Mouse (Mus musculus): ENCODE results near the gene Cfap46.

Gene Cfap46

DNA sequence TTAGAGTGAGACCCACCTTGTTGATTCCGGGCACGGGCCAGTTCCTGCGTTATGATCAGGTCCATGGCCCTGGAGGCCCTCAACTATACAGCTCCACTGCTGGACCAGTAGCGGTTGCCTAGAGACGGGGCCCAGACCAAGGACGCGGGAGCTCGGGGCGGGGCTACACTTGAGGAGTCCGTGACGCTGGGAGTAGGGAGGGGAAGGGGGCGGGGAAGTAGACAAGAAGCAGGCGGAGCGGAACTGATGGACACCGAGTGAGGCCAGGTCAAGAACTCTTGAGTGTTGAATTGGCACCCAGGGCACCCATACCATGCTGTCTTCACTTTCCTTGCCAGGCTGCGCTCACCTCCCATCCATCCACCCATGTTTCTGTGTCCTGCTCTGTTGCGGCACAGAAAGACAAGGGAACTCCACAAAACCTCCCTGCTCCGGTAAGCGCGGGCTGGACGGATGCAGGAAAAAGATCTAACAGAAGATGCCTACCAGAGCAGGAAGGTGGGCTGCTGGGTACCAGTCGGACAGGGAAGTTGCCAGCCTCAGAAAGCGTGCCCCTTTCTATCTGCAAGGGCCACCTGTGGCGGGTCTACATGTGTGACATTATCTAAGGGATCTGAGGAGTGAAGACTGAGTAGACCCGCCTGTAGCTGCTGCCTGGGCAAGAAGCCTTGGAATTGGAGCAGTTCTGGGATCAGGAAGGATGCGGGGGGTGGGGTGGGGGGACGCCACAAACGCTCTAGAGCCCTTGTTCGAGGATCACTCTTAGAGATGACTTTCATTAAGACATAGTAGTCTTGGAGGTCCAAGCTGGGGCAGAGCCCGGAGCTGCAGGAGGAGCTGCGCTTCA, at the start of gene Cfap46:
TSS of gene Cfap46 (minus strand) at position 112 of the 847 bp plus-strand sequence.
- peak; percentile 50 to 86 for DNase-seq (ENCODE audit: low spot score in 2 of 2)

DNA sequence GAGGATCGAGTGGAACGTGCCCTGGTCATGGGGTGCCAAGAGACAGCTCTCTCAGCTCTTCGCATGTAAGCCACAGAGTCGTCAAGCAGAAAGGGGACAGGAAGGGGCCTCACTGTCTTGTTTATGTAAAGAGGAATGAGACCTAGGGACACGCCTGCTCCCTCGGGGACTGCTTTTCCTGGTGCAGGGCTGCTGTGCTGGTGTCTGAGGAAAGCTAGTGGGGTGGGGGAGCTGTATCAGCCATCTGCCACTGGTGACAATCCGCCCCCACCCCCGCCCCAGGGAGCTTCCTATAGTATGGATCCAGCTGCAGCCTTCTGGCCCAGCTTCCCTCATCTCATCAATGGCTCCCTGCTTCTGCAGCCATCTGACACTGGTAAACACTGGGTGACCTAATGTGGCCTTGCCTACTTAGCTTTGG, 47.7 kb upstream of the Cfap46 start:
- no peak for DNase-seq (ENCODE audit: low spot score in 2 of 2)

DNA sequence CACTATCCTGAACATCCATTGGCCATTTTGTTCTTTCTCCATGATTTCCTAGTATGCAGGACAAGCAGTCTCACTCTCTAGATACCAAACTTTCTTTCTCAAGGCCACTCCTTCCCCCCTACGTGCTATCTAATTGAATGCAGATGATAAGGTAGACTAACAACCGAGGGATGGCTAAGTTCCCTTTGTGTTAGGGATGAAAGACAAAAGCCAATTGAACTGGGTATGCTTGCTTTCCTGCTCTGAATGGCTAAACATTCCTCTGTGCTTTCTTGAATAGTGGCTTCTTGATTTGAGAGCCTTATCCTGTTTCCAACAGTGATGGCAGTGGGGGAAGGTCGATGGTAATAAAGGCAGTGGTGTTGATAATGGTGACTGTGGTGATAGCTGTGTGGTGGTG, 43.5 kb upstream of the Cfap46 start:
- DNase-seq (ENCODE audit: low spot score in 2 of 2), result no peak

DNA sequence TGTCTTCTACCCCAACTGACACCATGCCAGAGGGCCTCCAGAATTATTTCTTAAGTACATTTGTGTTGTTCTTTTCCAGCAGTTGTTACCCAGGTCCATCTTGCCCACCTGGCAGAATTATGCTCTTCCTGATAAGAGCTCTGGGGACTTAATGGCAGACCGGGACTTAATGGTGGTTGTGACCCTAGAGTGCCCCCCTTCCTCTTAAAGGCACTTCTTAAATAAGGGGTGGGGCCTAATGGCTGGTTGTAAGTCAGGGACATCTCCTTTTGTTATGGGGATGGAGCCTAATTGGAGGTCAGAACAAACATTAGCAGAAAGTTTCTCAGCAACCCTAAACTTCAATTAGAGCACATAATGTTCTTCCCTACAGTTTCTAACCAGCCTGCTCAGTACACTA, 42.0 kb upstream of the Cfap46 start:
- no peak for DNase-seq (ENCODE audit: low spot score in 2 of 2)

DNA sequence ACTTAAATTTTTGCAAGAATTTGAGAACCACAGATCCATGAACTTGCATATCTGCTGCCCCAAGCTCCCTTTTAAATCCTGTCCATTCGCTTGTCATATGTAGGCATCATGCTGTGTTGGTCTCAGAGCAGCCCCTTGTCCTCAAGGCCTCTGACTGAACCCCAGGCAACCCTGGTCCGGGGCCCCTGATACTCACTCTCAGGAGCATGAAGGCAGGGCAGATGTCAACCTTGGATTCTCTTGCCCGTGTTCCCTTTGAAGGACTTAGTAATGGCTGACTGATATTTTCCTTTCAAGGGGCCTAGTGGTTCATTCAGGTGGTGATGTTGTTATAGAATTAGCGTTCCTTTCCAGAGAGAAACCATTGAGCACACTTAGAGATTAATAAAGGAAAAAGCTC, 40.4 kb upstream of the Cfap46 start:
- no peak for DNase-seq (ENCODE audit: low spot score in 2 of 2)

DNA sequence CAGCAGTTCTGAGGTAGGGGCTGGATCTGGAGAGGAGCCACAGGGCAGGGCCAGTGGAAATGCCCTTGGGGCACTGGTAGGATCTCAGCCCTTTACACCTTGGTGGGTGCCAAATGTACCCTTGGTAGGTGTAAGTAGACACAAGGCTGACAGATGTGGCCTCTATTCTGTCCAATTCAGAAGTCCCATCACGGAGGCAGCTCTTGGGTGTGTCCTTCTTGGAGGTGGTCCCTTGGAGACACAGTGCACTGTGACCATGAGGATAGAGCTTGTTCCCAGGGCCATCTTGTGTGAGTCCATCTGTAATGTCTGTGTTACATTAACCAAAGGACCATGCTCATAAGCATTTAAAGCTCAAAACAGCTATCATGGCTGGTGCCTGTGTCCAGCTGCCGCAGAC, 37.6 kb upstream of the Cfap46 start:
- no peak for DNase-seq (ENCODE audit: low spot score in 2 of 2)

DNA sequence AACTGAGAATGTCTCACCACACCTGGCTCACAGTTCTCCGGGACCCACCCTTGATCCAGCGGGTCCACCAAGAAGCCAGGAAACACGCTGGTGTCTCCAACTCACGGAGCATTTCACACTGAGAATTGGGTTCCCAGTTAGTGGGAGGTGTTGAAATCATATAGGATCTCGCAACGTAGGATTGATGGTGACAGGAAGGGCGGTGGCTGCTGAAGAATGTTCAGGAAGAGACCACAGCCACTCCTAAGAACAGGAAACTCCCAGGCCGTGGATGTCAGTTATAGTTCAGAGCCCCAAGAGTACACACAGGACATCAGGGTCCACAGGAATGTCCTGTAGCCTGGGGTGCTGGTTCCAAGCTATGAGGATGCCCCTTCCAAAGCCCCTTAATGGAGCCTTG, 34.2 kb upstream of the Cfap46 start:
- DNase-seq (ENCODE audit: low spot score in 2 of 2), result no peak

DNA sequence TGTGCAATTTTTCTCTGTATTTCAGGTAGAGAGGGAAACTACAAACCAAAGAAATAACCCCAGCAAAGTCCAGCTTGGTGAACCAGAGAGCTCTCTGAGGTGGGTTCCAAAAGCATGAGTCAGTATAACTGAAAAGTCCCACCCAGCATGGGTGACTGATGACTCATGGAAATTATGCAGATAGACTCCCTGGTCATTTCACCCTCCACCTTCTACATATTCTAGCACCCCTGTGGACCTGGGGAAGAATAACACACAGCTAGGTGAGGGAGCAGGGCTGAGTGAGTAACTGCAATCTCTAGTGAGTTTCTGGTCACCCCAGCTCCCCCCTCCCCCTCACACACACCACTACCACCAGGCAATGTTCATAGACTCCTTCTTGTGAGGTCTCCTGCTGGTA, 28.2 kb upstream of the Cfap46 start:
- DNase-seq (ENCODE audit: low spot score in 2 of 2), result no peak

DNA sequence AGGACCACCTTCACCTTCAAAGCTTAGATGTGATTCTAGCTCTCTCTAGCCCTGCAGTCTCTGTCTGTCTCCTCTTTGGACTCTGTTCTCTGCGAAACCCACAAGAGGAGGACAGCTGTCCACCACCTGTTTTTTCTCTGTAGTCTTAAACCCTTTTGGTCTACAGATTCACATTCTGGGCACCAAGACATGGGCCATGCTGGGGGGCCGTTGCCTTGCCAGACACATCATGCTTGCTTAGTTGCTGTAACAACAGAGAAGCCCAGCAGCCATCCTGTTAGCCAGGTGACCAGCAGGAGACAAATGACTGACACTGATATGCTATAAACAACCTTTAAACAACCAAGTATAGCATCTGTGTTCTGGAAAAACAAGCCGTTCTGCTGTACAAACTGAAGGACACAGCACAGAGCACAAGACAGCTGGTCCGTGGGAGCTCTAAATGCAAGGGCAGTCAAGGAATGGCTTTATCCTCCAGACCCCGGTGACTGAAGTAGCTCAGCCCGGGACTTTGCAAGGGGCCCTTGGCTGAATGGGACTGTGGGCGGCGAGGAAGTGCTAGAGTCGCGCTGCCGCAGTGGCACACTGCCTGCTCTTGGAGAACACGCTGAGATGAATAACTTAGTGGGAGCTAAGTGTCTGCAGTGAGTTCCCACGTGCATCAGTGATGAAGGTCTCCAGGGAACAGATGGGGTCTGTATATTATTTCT, 22.9 kb upstream of the Cfap46 start:
- DNase-seq (ENCODE audit: low spot score in 2 of 2), result peak in 1 of 2 experiments; percentile 77

DNA sequence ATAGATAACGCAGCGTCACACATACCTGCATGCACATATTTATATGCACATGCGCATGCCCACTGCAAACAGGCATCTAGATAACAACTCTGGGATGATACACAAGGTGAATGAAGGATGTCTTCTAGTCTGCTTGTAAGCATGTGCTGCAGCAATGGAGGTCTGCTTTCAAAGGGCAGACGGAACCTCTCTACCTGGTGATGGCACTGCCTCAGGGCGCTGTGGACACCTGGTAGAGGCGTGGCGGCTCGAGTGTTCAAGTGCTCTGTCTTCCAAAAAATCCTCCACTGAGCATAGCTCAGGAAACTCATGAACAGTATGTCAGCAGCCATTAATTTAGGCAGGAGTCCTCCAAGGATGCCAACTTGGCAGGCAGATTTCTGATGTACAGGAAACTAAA, 22.2 kb upstream of the Cfap46 start:
- DNase-seq (ENCODE audit: low spot score in 2 of 2), result no peak

DNA sequence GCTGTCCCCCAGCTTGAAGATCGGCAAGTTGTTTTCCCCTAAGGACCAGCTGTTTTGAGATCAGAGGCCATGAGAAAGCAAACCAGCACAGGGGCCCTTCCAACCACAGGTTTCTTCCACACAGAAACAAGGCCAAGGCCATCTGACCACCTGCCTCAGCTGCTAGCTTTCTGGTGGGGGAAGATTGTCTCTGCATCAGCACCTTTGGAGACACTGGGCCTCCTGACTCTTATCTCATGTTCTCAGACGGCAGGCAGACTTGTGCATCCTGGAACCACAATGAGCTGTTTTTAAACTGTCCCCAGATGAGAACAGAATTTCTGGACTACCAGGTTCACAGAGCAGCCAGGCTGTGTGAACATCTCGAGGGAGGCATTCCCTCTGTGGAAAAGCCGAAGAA, 21.5 kb upstream of the Cfap46 start:
- no peak for DNase-seq (ENCODE audit: low spot score in 2 of 2)

DNA sequence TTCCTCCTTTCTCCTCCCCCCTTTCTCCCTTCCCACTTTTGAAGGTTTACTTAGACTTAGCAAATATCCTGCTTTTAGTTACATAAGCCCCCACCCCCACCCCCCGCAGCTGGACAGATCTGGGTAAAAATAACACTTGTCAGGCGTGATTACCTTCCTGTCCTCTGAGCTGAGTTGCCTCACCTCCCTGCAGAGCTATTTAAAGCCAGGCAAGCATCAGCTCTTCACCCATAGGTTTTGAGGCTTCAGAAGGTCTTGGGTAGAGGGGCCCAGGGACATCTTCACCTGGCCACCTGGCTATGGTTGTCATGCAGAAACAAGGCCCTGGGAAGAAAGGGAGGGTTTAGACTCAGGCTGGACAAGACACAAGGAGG, 20.2 kb upstream of the Cfap46 start:
- DNase-seq (ENCODE audit: low spot score in 2 of 2), result no peak

DNA sequence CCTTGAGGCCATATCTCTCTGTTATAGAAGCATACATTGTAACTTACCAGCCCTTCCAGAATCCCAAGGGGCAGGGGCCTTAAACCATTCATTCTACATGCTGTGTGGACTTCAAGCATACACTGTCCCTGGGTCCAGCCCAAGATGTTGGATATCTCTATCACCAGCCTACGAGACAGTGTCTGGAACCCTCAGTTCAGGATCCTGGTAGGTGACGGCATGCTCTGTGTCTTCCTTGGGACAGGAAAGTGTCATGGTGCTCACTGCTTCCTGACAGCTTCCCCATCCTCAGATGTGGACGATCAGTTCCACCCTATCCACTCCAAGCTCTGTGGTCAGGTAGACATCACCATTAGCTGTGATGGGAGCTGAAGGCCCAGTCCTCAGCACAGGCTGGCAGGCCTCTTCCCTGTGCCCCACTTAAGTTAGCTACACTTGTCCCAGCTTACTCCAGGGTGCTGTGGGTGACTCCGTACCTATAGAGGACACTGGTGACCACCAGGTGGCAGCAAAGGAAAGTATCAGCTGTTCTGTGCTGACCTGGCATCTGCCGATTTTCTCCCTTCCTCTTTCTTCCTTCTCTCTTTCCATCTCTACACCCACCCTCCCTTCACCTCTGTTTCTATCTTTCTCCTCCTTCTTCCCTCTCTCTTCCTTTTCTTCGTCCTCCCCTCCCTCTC, 19.7 kb upstream of the Cfap46 start:
- DNase-seq (ENCODE audit: low spot score in 2 of 2), result peak; percentile 42 to 92

DNA sequence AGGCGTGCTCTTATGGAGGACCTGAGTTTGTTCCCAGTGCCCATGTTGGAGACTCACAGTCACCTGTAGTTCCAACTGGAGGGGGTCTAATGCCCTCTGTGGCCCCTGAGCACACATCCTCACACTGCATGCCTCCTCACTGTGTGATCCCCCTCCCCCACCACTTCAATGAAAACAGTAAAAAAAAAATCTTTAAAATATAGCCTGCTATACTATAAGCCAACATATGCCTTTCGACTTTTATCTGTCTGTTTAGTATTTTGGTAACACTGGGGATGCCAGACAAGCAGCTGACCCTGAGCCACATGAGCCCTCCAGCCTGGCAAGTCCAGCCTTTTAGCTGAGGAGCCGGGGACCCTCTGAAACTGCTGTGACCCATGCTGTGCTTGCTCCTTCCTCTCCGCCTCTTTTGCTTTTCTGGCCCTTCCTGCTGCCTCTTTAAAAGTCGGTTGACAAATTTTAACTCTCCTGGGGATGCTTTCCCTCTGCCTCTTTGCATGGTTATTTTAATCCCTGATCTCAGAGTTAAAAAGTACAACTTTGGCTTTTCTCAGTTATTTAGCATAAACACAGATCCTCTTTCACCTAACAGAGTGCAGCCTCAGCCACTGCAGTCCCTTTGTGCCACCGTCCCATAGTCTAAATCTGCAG, 18.2 kb upstream of the Cfap46 start:
- no peak for DNase-seq (ENCODE audit: low spot score in 2 of 2)

DNA sequence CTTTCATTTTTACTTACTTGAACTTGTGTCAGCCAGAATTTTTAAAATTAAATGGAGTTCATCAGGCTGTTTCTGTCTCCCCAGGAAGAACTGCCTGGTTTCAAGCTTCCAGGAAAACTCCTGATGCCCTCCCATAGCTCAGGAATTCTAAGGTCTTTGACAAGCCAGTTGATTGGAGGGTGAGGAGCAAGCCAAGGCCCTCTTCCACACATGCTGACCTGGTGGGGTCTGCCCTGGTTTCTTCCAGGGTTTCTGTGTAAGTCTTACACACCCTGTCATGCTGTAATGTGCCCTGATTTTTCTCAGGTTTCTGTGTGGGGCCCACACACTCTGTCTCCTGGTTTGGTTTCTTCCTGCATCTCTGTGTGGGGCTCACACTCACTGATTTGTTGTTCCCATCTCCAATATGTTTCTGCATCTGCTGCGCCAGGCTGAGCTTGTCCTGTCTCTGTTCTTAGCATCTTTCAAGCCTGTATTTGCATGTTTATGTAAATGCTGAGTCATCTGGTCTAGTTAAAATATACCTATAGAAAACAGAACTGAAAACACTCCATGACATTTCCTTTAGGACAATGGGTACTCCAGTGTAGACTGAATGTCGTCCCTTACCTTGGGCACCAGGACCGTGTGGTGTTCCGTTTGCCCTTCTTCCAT, 9.2 kb upstream of the Cfap46 start:
- DNase-seq (ENCODE audit: low spot score in 2 of 2), result peak; percentile 67 to 80

DNA sequence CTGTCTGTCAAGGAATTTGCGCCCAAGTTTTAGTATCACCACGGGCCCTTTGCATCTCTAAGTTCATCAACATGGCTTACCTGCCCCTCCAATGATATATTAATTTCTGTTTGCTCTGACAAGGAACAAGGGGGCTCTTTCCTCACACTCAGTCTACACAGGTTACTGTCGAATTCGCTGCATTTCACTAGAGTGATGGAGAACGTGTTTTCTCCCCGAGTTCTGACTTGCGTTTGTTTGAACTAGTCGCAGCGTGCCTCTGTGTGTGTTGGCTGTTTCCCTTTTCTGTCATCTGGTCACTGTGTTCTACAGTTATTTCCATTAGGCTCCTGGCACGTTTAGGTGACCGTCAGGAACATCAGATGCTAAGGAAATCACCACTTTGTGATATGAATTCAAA, 8.6 kb upstream of the Cfap46 start:
- no peak for DNase-seq (ENCODE audit: low spot score in 2 of 2)

DNA sequence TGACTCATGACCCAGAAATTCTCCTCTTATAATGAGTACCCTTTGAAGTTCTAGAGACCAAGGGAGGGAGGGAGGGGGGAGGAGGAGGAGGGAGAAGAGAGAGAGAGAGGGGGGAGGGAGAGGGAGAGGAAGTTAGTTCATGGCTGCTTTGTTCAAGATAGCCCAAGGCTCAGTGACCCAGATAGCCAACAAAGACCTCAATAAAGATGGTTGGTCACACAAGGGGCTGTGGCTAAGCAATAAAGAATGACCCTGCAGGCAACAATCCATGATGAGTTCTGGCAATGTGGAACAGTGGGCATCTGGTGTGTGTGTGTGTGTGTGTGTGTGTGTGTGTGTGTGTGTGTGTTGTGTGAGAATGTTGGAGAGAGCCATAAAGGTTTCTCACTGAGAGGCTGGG, 1.7 kb upstream of the Cfap46 start:
- DNase-seq (ENCODE audit: low spot score in 2 of 2), result no peak

DNA sequence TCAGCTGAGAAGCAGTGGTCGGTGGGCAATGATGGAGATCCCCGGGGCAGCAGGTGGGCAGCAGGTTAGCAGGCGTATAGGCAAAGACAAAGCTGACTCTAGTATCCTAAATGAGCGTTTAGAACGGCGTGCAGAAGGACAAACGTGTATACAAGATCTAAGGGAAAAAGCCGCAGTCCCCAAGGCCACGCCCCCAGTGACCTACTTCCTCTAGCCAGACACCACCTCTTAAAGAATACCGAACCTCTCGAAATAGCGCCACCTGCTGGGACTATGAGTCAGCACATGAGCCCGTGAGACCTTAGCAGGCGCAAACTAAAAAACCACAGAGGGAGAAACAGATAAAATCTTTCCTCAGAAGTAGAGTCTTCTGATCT, 924 bp upstream of the Cfap46 start:
- DNase-seq (ENCODE audit: low spot score in 2 of 2), result peak; percentile 70 to 96

DNA sequence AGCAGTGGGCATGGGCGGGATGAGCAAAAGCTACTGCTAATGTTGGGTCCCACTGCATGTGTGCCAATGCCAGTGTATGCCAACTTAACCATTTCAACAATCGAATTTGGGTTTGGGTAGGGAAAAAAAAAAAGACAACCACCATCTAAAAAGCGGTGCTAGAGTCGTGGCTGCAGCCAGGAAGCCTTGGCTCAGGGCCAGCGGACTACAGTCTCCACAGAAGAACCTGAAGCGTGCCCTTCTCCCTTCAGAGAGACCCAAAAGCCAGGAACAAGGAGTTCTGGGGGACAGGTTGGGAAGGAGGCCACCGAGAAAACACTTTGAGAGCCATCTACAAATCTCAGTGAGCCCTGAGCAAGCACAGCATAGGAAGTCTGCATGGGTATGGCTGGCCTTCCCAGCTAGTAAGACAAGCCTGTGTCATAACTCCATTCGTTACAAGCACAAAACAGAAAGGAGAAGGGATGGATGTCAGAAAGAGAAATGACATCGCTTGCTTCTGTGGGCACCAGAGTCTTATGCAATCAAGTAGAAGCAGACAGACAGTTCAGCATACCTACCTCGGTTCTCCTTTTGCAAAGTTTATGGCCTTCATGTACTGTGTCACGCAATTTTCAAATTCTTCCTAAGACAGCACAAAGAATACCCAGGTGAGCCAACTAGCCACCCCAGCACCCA, 1.6 kb downstream of the Cfap46 start:
- DNase-seq (ENCODE audit: low spot score in 2 of 2), result no peak

DNA sequence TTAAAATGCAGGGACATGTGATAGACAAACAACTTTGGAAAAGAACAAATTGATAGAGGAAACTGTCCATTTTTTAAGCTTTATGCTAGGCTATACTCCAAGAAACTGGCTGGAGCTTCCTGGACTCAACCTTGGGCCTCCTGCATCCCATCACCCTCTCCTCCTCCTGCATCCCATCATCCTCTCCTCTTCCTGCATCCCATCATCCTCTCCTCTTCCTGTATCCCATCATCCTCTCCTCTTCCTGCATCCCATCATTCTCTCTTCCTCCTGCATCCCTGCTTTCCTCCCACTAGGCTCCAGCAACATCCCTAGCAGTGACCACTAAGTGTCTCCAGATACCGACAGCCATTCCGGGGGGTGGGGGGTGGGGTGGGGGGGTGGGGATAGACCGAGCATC, 7.2 kb downstream of the Cfap46 start:
- DNase-seq (ENCODE audit: low spot score in 2 of 2), result no peak

DNA sequence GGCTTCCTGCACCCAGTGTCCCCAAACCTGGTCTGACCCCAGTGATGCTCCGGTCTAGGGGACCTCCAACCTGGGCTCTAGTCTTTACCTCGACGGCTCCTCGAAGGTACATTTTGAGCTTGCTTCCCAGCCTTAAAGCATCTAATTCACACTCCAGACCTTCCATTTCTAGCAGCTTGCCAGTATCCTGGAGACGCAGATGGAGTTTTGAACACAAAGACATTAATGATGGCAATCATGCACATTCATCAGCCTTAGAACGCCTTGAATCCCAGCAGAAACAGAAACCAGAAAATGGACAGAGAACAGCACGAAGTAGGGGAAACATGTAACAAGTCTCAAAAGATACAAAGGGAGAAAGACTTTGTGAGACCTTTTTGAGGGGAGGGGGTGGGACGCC, 16.7 kb downstream of the Cfap46 start:
- no peak for DNase-seq (ENCODE audit: low spot score in 2 of 2)

Measured in left cerebral cortex, adult 9 months (tissue).